Mouse (Mus musculus) heart, postnatal 0 days (tissue): ENCODE results near the gene Ptges3l.
"Not testable (repeated sequence)": the region's sequence is repeated elsewhere in the genome, so short reads cannot be mapped to it uniquely, and the experiment has no call there.

Experiments
- CTCF ChIP-seq: IDR thresholded peaks from 2 replicates; pipeline ENCODE4 v1.5.1; 2016; ENCODE audit warnings: antibody characterized with exemption, control low read depth, low read depth
- EP300 ChIP-seq: IDR thresholded peaks from 2 replicates; pipeline ENCODE4 v1.6.1; 2016; ENCODE audit warnings: antibody characterized with exemption, low read depth

GRCm38 (mm10) chr11:101473686-101474085, 48.6 kb upstream of the Ptges3l start:
- TF ChIP-seq CTCF, EP300: not testable (repeated sequence)
